Mouse (Mus musculus): ENCODE data around the gene Tie1. TPM values are rescaled to one million over a fixed set of nuclear protein-coding genes. Genes with fewer than 3 reads are reported as not detected.

Tie1 gene
- polyA plus RNA-seq, 1 experiment from 2014 or later: 12.6 TPM

Other genes with a start within 250 kb of the Tie1 start
- gene Ptprf, start 198.7 kb downstream of the Tie1 start, polyA plus RNA-seq (2014; fragmentation: Nextera tagmentation; extraction: Ambion mirVana): 46.8 and 51.0 TPM in 2 replicates
- 11.0 and 13.3 TPM in 2 replicates for gene Szt2, start 80.8 kb downstream of the Tie1 start, polyA plus RNA-seq (2014; fragmentation: Nextera tagmentation; extraction: Ambion mirVana)
- 130 and 134 TPM in 2 replicates for gene Med8, start 80.7 kb downstream of the Tie1 start, polyA plus RNA-seq (2014; fragmentation: Nextera tagmentation; extraction: Ambion mirVana)
- 42.7 and 48.8 TPM in 2 replicates for gene Elovl1, start 62.0 kb downstream of the Tie1 start, polyA plus RNA-seq (2014; fragmentation: Nextera tagmentation; extraction: Ambion mirVana)
- gene Cdc20, start 52.7 kb downstream of the Tie1 start, polyA plus RNA-seq (2014; fragmentation: Nextera tagmentation; extraction: Ambion mirVana): 355 and 368 TPM in 2 replicates
- gene Mpl, start 32.5 kb downstream of the Tie1 start, polyA plus RNA-seq (2014; fragmentation: Nextera tagmentation; extraction: Ambion mirVana): 1.3 TPM in 2 replicates
- 1.0 and 1.6 TPM in 2 replicates for gene 2610528J11Rik, start 36.9 kb upstream of the Tie1 start, polyA plus RNA-seq (2014; fragmentation: Nextera tagmentation; extraction: Ambion mirVana)
- gene Tmem125, start 54.0 kb upstream of the Tie1 start, polyA plus RNA-seq (2014; fragmentation: Nextera tagmentation; extraction: Ambion mirVana): 0.27 and 0.33 TPM in 2 replicates
- 0.40 and 0.45 TPM in 2 replicates for gene Cfap57, start 130.7 kb upstream of the Tie1 start, polyA plus RNA-seq (2014; fragmentation: Nextera tagmentation; extraction: Ambion mirVana)
- 180 and 190 TPM in 2 replicates for gene Ebna1bp2, start 130.7 kb upstream of the Tie1 start, polyA plus RNA-seq (2014; fragmentation: Nextera tagmentation; extraction: Ambion mirVana)
- gene Olfr62, start 168.9 kb upstream of the Tie1 start, polyA plus RNA-seq (2014; fragmentation: Nextera tagmentation; extraction: Ambion mirVana): not detected in 2 replicates
- 0.08 and 0.26 TPM in 2 replicates for gene Olfr1342, start 202.7 kb upstream of the Tie1 start, polyA plus RNA-seq (2014; fragmentation: Nextera tagmentation; extraction: Ambion mirVana)
- not detected in 2 replicates for gene Olfr1341, start 213.5 kb upstream of the Tie1 start, polyA plus RNA-seq (2014; fragmentation: Nextera tagmentation; extraction: Ambion mirVana)
- gene Olfr1340, start 230.1 kb upstream of the Tie1 start, polyA plus RNA-seq (2014; fragmentation: Nextera tagmentation; extraction: Ambion mirVana): not detected in 2 replicates
- gene Olfr1339, start 242.1 kb upstream of the Tie1 start, polyA plus RNA-seq (2014; fragmentation: Nextera tagmentation; extraction: Ambion mirVana): not detected in 2 replicates